Mouse (Mus musculus) small intestine, adult 2 months (tissue): ENCODE results near the gene Nmu. TPM values are rescaled to one million over a fixed set of nuclear protein-coding genes. Genes with fewer than 3 reads are reported as not detected.
A peak's percentile ranks its signal among the peaks of the same experiment; 100 is the strongest.

Experiments used
- H3K27ac ChIP-seq: fragments of 200-500 bp; 2 replicates; pipeline ENCODE4 v1.5.1; 2012; ENCODE audit warnings: low read depth, low read length, control low read depth, inconsistent platforms; ENCODE audit not compliant: insufficient read depth
- H3K27me3 ChIP-seq: fragments of 200-500 bp; 2 replicates; pipeline ENCODE4 v1.6.1; 2012; ENCODE audit warnings: mild to moderate bottlenecking, moderate library complexity, low read length, inconsistent platforms; ENCODE audit not compliant: control insufficient read depth, insufficient read depth
- H3K36me3 ChIP-seq: fragments of 200-500 bp; 2 replicates; pipeline ENCODE4 v1.6.1; 2012; ENCODE audit warnings: mild to moderate bottlenecking, low read length, control low read depth, inconsistent platforms; ENCODE audit not compliant: control insufficient read depth, insufficient read depth
- H3K4me1 ChIP-seq: fragments of 200-500 bp; 2 replicates; pipeline ENCODE4 v1.6.1; 2012; ENCODE audit warnings: low read length, inconsistent platforms, mixed read lengths; ENCODE audit not compliant: control insufficient read depth, insufficient read depth, insufficient read length
- H3K4me3 ChIP-seq: fragments of 200-500 bp; 2 replicates; pipeline ENCODE4 v1.5.1; 2012; ENCODE audit warnings: low read depth, mild to moderate bottlenecking, control low read depth, inconsistent platforms, low read length, moderate library complexity
- CTCF ChIP-seq: fragments of 200-500 bp; IDR thresholded peaks from 2 replicates; pipeline ENCODE4 v1.5.1; 2012; ENCODE audit warnings: low read depth, mild to moderate bottlenecking, control low read depth, inconsistent platforms, low read length, moderate library complexity, mixed read lengths; ENCODE audit not compliant: insufficient replicate concordance, insufficient read length; ENCODE audit errors: extremely low read depth
- POLR2A ChIP-seq: fragments of 200-500 bp; IDR thresholded peaks from 2 replicates; pipeline ENCODE4 v1.6.1; 2012; ENCODE audit warnings: low read depth, mild to moderate bottlenecking, control low read depth, inconsistent platforms, low read length, moderate library complexity
- WGBS: fragments of 180-500 bp; shearing (Covaris S2); methylation state at CpG from one replicate; pipeline ENCODE4 v1.1.7; 2018; 5-methylcytosine and 5-hydroxymethylcytosine counted together
- polyA plus RNA-seq: library from polyadenylated mRNA; depleted of rRNA; stranded (reverse); fragments of >200 nt; gene quantifications from 2 replicates; pipeline ENCODE4 v1.2.3, GENCODE M21; 2012; rRNA removed

The Nmu gene
- polyA plus RNA-seq, result 5.2 and 10.3 TPM in 2 replicates

- H3K36me3 ChIP-seq, result no peaks in the 10 kb centered on the region
- peaks cover 5% of the 10 kb centered on the region for H3K27me3 ChIP-seq
- no peak within 1 kb of the TSS for H3K27ac ChIP-seq
- peak within 1 kb of the TSS; percentile 24 for H3K4me3 ChIP-seq
- peaks cover 11% of the 10 kb centered on the region for H3K4me1 ChIP-seq
- WGBS, result 7% methylated on average over 35 of the region's 35 CpGs
- TF ChIP-seq POLR2A (no peak), CTCF (no peak)
These were observed at the start of gene Nmu for GRCm38 (mm10) chr5:76363453-76364104. Nmu (minus strand) TSS chr5:76363788.

- H3K27me3 ChIP-seq, result no peaks in the 10 kb centered on the region
- TF ChIP-seq POLR2A, result no peak
- no peak for TF ChIP-seq CTCF
- no peaks in the 10 kb centered on the region for H3K36me3 ChIP-seq
- H3K4me1 ChIP-seq, result peaks cover 5% of the 10 kb centered on the region; the same call in 1 of the 2 replicates
- no peak overlapping the region for H3K4me3 ChIP-seq
- WGBS, result 78% methylated on average over 4 of the region's 4 CpGs
- H3K27ac ChIP-seq, result no peak overlapping the region
These were observed 48.1 kb upstream of the Nmu start for GRCm38 (mm10) chr5:76411697-76412096.

- Histone ChIP-seq H3K4me1 (peaks cover 10% of the 10 kb centered on the region; the same call in 1 of the 2 replicates), H3K27me3 (no peaks in the 10 kb centered on the region), H3K4me3 (no peak overlapping the region), H3K36me3 (no peaks in the 10 kb centered on the region), H3K27ac (no peak overlapping the region)
- WGBS, result 89% methylated on average over 5 of the region's 5 CpGs
- no peak for TF ChIP-seq CTCF
- no peak for TF ChIP-seq POLR2A
These were observed 30.8 kb upstream of the Nmu start for GRCm38 (mm10) chr5:76394382-76394781.

- peak overlapping the region; percentile 83 for H3K27ac ChIP-seq
- H3K4me1 ChIP-seq, result peaks cover 16% of the 10 kb centered on the region; the same call in 1 of the 2 replicates
- no peak overlapping the region for H3K4me3 ChIP-seq
- no peaks in the 10 kb centered on the region for H3K27me3 ChIP-seq
- no peaks in the 10 kb centered on the region for H3K36me3 ChIP-seq
- 34% methylated on average over 10 of the region's 10 CpGs for WGBS
- TF ChIP-seq POLR2A, result no peak
- TF ChIP-seq CTCF, result no peak
These were observed 25.6 kb upstream of the Nmu start for GRCm38 (mm10) chr5:76389041-76389795.

GRCm38 (mm10) chr5:76388474-76388873, 24.9 kb upstream of the Nmu start:
- H3K4me1 ChIP-seq, result peaks cover 16% of the 10 kb centered on the region; the same call in 1 of the 2 replicates
- WGBS, result 29% methylated on average over 2 of the region's 2 CpGs
- no peaks in the 10 kb centered on the region for H3K27me3 ChIP-seq
- H3K36me3 ChIP-seq, result no peaks in the 10 kb centered on the region
- no peak overlapping the region for H3K4me3 ChIP-seq
- H3K27ac ChIP-seq, result peak overlapping the region; percentile 85
- TF ChIP-seq POLR2A, result no peak
- TF ChIP-seq CTCF, result no peak

GRCm38 (mm10) chr5:76383673-76384072, 20.1 kb upstream of the Nmu start:
- Histone ChIP-seq H3K4me1 (peaks cover 4% of the 10 kb centered on the region; the same call in 1 of the 2 replicates), H3K27me3 (no peaks in the 10 kb centered on the region), H3K4me3 (no peak overlapping the region), H3K36me3 (no peaks in the 10 kb centered on the region), H3K27ac (no peak overlapping the region)
- WGBS, result 87% methylated on average over 6 of the region's 6 CpGs
- TF ChIP-seq CTCF (no peak), POLR2A (no peak)

- Histone ChIP-seq H3K27ac (no peak overlapping the region), H3K4me3 (no peak overlapping the region), H3K27me3 (no peaks in the 10 kb centered on the region), H3K36me3 (no peaks in the 10 kb centered on the region), H3K4me1 (no peaks in the 10 kb centered on the region)
- WGBS, result 61% methylated on average over 5 of the region's 5 CpGs
- TF ChIP-seq POLR2A (no peak), CTCF (no peak)
These were observed 18.2 kb upstream of the Nmu start for GRCm38 (mm10) chr5:76381836-76382235.
